Mouse (Mus musculus) lung, adult 18-20 months (tissue): Measurements from ENCODE around the gene Col4a1.

Experiments used
- DNase-seq, 2 experiments: peaks; one replicate each; pipeline ENCODE4 v3.0.0; 2022; ENCODE audit warnings: mixed read lengths in 2 of 2

Col4a1 gene

GRCm38 (mm10) chr8:11173284-11174191, 139.1 kb downstream of the Col4a1 start:
- DNase-seq = peak; percentile 84 to 90

GRCm38 (mm10) chr8:11171526-11171925, 141.1 kb downstream of the Col4a1 start:
- peak; percentile 42 to 61 for DNase-seq

GRCm38 (mm10) chr8:11169383-11169782, 143.2 kb downstream of the Col4a1 start:
- no peak for DNase-seq

GRCm38 (mm10) chr8:11168780-11169179, 143.8 kb downstream of the Col4a1 start:
- DNase-seq = no peak

GRCm38 (mm10) chr8:11167955-11168354, 144.7 kb downstream of the Col4a1 start:
- no peak for DNase-seq

- no peak for DNase-seq
Measured at GRCm38 (mm10) chr8:11165592-11165991, 147.0 kb downstream of the Col4a1 start.

- peak in 1 of 2 experiments; percentile 9 for DNase-seq
Measured at GRCm38 (mm10) chr8:11156319-11156692, 156.3 kb downstream of the Col4a1 start.

- DNase-seq = peak in 1 of 2 experiments; percentile 51
Measured at GRCm38 (mm10) chr8:11155579-11156318, 156.9 kb downstream of the Col4a1 start.

GRCm38 (mm10) chr8:11150268-11150667, 162.4 kb downstream of the Col4a1 start:
- no peak for DNase-seq

- no peak for DNase-seq
Measured at GRCm38 (mm10) chr8:11149201-11149810, 163.3 kb downstream of the Col4a1 start.

GRCm38 (mm10) chr8:11148797-11149196, 163.8 kb downstream of the Col4a1 start:
- DNase-seq = no peak
